Mouse (Mus musculus): ENCODE data around the gene Baz2b.

DNA sequence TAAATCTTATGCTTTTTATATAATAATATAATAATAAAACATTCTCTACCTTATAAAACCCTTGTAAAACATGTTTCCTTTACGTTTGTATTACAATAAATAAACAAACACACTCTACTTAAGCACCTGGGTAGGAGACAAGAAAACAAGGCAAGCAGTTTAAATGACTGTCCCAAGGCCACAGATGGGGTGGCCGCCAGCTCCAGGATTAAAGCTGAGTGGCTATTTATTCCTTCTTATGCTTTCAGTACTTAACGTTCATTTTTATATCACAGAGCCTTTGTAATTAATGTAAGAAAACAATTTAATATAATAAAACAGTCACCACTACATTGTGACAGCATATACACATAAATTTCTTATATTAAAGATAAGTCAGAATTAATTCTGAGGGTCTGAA is 173.3 kb downstream of the Baz2b start:
- TF ChIP-seq CTCF (IDR thresholded peaks at IDR 0.05; ENCODE audit: low read depth) = no peak
- no peak for TF ChIP-seq EP300 (IDR thresholded peaks at IDR 0.05; ENCODE audit: low read depth)

Data from liver, postnatal 0 days (tissue).